Mouse (Mus musculus) right cerebral cortex, postnatal 14 days (tissue): Measurements from ENCODE around the gene Fyn.

ENCODE experiments used
- DNase-seq: peaks from one replicate; pipeline ENCODE4 v3.0.0; 2022

Gene Fyn

GRCm38 (mm10) chr10:39414068-39414467 is 45.4 kb downstream of the Fyn start:
- DNase-seq = no peak

DNA sequence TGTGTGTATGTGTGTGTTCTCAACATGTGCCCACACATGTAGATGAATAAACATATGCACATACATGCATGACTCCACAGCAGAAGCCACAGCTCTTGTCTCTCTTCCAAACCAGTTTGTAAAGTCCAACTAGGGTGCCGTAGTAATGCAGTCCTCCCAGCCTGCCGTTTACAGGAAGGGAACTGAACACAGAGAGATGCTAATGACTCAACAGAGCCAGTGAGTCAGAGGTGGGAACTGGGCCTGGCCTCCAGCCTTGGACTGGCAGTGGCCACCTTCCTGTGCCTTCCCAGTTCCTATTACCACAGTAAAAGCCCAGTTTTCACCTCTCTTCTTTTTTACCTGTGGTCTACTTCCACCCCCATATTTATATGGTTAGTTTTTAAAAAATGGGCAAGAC is 46.9 kb downstream of the Fyn start:
- DNase-seq = no peak

DNA sequence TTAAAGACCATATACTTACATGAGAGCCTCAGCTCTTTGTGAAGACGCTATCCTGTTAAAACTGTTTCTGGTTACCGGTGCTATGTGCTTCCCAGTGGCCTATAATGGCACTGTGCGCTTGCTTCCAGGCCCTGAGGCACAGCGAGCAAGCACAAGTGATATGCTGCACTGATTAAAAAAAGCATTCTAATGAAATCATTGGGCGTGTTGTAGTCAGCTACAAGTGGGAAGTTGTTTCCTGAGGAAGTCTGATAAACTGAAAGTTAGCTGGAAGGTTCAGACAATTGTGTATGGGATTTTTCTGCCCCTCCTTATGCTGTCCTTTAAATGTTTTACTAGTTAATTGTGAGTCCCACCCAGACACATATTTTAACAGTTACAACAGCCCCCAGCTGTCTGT is 49.0 kb downstream of the Fyn start:
- DNase-seq = no peak

- DNase-seq = no peak
Measured at GRCm38 (mm10) chr10:39418395-39418794, 49.7 kb downstream of the Fyn start.

GRCm38 (mm10) chr10:39420842-39421617 is 52.4 kb downstream of the Fyn start:
- no peak for DNase-seq

GRCm38 (mm10) chr10:39421772-39422171 is 53.1 kb downstream of the Fyn start:
- DNase-seq = no peak

- no peak for DNase-seq
Measured at GRCm38 (mm10) chr10:39424643-39425042, 56.0 kb downstream of the Fyn start.

- DNase-seq = no peak
Measured at GRCm38 (mm10) chr10:39426033-39426432, 57.4 kb downstream of the Fyn start.

DNA sequence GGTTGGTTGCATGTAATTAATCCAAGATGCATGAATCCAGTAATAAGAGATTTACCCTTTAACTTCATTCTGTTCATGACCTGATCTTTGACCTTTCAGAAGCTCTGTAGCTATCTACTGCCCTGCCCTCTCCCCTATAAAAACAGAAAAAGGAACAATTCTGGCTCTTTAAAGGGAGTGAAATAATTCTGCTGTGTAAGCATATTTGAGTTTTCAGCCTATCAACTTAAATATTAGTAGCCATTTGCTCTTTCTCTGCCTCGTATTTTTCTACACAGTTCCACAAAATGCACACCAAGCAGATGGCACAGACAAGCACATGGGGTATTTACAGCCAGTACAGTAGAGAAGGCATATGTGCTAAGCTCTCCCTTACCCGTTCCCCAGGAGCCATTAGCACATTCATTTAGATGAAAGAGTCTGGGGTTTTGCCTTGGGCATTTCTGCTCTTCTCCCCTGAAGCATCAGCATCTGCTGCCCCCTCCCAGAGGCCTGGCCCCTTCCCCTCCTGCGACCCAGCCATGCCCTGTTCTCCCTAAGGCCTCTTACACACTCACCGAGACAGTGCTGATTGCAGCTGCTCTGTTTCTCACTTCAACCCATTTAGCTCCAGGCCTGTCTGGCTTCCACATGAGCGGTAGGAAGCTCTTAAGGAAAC is 58.3 kb downstream of the Fyn start:
- DNase-seq = no peak

- no peak for DNase-seq
Measured at GRCm38 (mm10) chr10:39429661-39430060, 61.0 kb downstream of the Fyn start.

DNA sequence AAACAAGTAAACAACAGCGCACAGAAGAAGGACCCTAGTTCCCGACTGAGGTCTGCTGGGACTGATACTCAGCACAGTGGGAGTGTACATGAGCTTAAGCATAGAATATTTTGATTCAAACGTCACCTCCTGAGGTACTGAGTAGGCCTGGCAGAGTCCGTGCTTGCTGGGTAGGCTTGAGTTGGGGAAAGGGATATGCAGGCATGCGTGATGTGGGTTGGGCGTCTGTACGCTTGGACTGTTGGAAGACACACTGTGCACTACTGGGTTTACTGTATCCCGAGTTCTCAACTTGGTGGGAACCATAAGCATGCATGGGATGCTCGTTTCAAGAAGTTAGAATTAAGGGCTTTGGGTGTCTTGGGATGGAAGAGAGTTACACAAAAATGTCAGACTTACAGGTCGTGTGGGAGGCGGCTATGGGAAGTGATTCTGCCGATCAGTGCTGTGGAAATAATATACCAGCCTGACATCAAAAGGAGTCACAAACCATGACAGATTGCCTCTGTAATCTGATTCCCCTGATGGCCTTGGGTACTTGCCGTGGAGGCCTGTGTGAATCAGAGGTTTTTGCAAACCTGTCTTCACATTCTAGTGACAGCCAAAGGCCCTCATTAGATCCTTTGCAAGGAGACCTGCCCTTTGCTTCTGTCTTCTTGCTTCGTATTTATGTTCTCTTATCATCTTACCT is 61.6 kb downstream of the Fyn start:
- DNase-seq = no peak

DNA sequence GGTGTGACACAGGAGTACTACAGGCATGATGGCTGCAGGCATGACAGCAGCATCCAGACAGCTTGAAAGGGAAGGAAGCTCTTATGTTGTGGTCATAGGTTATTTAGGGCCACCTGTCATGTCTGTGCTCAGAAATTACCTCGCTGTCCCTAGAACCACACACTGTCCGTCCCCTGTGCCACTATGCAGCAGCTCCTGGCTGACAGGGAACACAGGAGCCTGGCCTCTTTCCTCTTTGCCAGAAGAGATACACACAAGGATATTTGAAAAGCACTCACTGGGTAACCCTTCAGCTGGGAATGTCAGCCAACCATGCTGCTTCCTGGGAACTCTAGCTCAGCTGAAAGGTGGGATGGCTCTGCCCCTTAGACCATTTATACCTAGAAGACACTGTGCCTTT is 62.6 kb downstream of the Fyn start:
- DNase-seq = no peak

DNA sequence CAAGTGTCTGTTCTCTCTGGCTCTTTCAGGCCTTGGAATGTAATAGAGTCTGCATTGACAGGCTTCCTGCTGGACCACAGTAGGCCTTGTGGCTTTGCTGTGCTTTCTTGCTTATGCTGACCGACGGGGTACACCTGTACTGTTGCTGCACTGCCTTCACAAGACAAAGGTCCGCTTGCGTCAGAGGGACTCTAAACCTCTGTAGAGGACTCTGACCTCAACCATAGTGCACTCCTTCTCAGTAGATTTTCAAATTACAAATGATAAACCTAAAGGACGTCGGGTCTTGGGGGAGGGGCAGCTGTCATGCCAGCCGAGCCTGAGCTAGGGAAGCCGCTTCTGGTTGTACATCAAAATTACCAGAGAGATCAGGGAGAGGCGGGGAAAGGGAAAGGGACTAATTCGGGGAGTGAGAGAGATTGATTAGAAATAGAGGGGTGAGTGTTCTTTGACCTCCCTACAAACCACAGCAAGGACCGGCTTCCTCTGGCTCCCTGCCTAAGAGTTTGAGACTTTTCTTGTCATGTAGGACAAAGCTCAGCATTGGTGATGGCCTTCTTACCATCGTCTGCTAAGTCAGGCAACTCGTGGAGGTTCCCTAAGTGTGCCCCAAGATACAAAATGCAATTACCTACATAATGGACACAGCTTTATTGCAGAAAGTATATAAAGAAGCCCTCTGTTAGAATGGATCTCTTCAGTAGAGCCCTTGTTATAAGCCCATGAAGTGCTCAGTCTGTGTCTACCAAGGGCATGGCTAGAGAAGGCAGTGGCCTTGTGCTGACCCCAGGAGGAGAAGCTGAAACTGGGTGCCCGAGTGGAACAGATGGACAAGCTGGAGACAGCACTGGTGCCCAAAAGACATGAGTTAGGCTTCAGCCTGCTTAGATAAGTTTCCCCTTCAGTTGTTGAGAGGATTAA is 64.3 kb downstream of the Fyn start:
- no peak for DNase-seq

- DNase-seq = no peak
Measured at GRCm38 (mm10) chr10:39433893-39434292, 65.2 kb downstream of the Fyn start.

DNA sequence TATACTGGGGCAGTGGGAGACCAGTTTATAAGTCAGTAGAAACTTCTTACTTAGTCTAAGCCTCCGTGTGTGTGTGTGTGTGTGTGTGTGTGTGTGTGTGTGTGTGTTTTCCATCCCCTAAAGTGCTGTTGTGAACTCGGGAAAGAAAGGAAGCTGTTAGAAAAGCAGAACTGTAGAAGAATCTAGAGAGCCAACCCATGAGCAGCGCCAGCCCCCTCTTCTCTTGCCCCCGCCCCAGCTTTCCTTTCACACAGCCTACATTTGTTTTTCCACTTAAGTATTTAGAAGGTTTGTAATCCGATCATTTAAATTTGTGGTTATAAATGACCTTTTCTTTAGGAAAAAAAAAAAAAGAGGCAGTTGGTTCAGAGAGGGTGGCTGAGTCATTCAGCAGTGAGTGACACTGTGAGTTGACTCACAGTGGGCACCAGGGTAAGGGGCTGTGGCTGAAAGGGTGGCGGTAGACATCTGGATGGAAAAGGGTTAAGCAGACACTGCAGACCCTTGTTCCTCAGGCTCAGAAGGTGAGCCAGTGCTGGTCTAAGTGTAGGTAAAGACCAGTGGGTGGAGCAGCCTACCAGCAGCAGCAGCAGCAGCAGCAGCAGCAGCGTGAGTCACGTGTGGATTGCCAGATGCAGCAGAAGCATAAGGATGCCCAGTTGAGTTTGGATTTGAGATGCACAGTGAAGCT is 66.2 kb downstream of the Fyn start:
- DNase-seq = no peak

DNA sequence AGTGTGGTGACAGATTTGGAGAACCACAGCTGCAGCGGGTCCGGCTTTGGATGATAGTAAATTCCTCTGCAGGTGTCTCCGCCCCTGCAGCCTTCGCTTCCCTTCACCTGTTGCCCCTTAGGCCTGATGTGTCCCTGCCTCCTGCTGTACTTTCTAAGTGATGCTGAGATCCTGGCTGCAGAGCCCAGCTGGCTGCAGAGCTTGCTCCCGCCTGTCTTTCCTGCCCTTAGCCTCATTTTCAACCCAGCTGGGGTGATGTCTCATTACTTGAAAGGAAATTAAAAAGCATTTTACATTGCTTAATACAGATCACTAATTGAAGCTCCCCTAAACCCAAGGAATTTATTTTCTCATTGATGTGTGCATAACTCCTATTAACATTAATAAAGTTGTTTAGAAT is 70.2 kb downstream of the Fyn start:
- DNase-seq = no peak

DNA sequence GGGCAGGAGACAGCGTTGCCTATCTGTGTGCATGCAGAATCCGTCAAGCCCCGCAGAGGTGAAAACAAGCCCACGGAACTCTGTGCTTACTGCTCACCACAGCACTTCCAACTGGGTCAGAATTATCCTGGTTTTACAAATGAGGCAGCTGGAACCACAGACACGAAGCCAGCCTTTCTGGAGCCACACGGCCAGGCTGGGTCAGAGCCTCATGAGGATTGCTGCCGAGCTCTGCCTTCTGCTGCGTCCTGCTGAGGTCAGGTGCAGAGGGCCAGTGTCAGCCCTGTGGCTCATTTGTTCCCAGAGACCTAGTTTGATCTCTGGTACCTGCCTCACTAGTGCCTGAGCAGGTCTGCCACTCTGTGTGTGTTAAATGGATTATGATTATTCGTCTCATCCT is 71.9 kb downstream of the Fyn start:
- no peak for DNase-seq

GRCm38 (mm10) chr10:39441636-39442035 is 73.0 kb downstream of the Fyn start:
- DNase-seq = no peak

DNA sequence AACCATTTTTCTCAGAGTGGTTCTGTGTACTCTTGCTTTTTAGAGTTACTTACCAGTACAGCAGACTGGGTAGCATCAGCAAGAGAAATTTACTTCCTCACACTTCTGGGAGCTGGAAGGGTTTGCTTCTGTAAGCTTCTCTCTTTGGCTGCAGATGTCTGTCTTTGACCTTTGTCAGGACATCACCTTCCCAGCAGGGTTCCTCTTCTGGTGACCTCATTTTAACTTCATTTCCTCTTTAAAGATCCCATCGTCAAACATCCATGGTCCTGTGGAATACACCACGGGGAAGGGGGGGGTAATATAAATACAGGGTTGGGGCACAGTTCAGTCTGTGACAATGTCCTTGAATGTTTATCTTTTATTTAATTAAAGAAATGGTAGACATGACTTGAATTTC is 74.5 kb downstream of the Fyn start:
- DNase-seq = no peak

- no peak for DNase-seq
Measured at GRCm38 (mm10) chr10:39443947-39444346, 75.3 kb downstream of the Fyn start.

- no peak for DNase-seq
Measured at GRCm38 (mm10) chr10:39445870-39446269, 77.2 kb downstream of the Fyn start.

- DNase-seq = no peak
Measured at GRCm38 (mm10) chr10:39446706-39447105, 78.1 kb downstream of the Fyn start.
